Mouse (Mus musculus): Measurements from ENCODE around the gene Gm15107.
"Not testable (repeated sequence)": the region's sequence is repeated elsewhere in the genome, so short reads cannot be mapped to it uniquely, and the experiment has no call there.

Gm15107 gene

DNA sequence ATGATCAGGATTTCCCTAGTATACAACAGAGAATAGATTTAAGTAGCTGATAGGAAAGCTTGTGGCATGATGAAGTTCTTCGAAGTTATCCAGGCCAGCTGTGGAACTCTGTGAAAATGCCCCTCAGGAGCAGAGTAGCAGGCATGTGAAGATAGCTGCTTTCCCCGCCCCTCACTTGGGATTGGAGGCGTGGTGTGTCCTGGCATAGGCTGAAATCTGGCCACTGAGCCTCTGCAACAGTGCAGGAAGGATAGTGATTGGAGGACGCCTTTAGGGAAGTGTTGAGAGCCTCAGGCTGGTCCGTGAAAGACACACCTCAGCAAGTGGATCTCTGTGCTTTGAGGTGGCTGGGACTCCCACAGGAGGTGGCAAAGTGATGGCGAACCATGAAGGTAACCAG lies at the start of gene Gm15107:
Gene Gm15107, plus strand, starts transcription at position 301 of the 400 bp plus-strand sequence.
- not testable (repeated sequence) for DNase-seq (ENCODE audit: low spot score)
